Mouse (Mus musculus): Measurements from ENCODE around the gene Cep44. TPM values are rescaled to one million over a fixed set of nuclear protein-coding genes. Genes with fewer than 3 reads are reported as not detected.

The Cep44 gene
- 33.7 and 34.0 TPM in 2 replicates for polyA plus RNA-seq (2015; fragmentation: Nextera tagmentation; extraction: Ambion mirVana)

- H3K4me3 ChIP-seq (replicated peaks): peak within 1 kb of the TSS; percentile 62
- no peaks in the 10 kb centered on the region for H3K9me3 ChIP-seq
- H3K27ac ChIP-seq: peak within 1 kb of the TSS; percentile 85
- H3K4me1 ChIP-seq: peaks cover 3% of the 10 kb centered on the region; the same call in 1 of the 2 replicates
- peak within 1 kb of the TSS; percentile 73 for H3K9ac ChIP-seq
- under 1% methylated on average over 53 of the region's 53 CpGs for WGBS
- peak; percentile 84 for ATAC-seq (ENCODE audit: insufficient read depth, low FRiP score, low read depth)
- H3K36me3 ChIP-seq: no peaks in the 10 kb centered on the region
- H3K27me3 ChIP-seq (replicated peaks): no peaks in the 10 kb centered on the region
- H3K4me2 ChIP-seq: peak within 1 kb of the TSS; percentile 62
Measured at GRCm38 (mm10) chr8:56550558-56551360, at the start of gene Cep44, which contains the start of gene Fbxo8. Gene Cep44, minus strand, starts transcription at chr8:56551047. Gene Fbxo8, plus strand, starts transcription at chr8:56551090.

- no peak overlapping the region for H3K4me3 ChIP-seq (replicated peaks)
- H3K27ac ChIP-seq: no peak overlapping the region
- no peak overlapping the region for H3K9ac ChIP-seq
- no peak overlapping the region for H3K4me2 ChIP-seq
- no peak for ATAC-seq (ENCODE audit: insufficient read depth, low FRiP score, low read depth)
- H3K4me1 ChIP-seq: no peaks in the 10 kb centered on the region
- no peaks in the 10 kb centered on the region for H3K27me3 ChIP-seq (replicated peaks)
- 95% methylated on average over 5 of the region's 5 CpGs for WGBS
- no peaks in the 10 kb centered on the region for H3K9me3 ChIP-seq
- no peaks in the 10 kb centered on the region for H3K36me3 ChIP-seq
Measured at GRCm38 (mm10) chr8:56591502-56591901, 40.7 kb upstream of the Cep44 start.

GRCm38 (mm10) chr8:56591084-56591483, 40.2 kb upstream of the Cep44 start:
- WGBS: 88% methylated on average over 1 of the region's 1 CpGs
- no peak overlapping the region for H3K9ac ChIP-seq
- H3K4me2 ChIP-seq: no peak overlapping the region
- no peaks in the 10 kb centered on the region for H3K4me1 ChIP-seq
- no peaks in the 10 kb centered on the region for H3K9me3 ChIP-seq
- no peak overlapping the region for H3K4me3 ChIP-seq (replicated peaks)
- no peak overlapping the region for H3K27ac ChIP-seq
- H3K27me3 ChIP-seq (replicated peaks): no peaks in the 10 kb centered on the region
- peak; percentile 66; the same call in 1 of the 2 replicates for ATAC-seq (ENCODE audit: insufficient read depth, low FRiP score, low read depth)
- H3K36me3 ChIP-seq: no peaks in the 10 kb centered on the region

- no peaks in the 10 kb centered on the region for H3K36me3 ChIP-seq
- no peak overlapping the region for H3K9ac ChIP-seq
- WGBS: 29% methylated on average over 2 of the region's 2 CpGs
- no peak overlapping the region for H3K4me2 ChIP-seq
- H3K4me3 ChIP-seq (replicated peaks): no peak overlapping the region
- no peaks in the 10 kb centered on the region for H3K9me3 ChIP-seq
- no peak for ATAC-seq (ENCODE audit: insufficient read depth, low FRiP score, low read depth)
- no peak overlapping the region for H3K27ac ChIP-seq
- no peaks in the 10 kb centered on the region for H3K27me3 ChIP-seq (replicated peaks)
- H3K4me1 ChIP-seq: no peaks in the 10 kb centered on the region
Measured at GRCm38 (mm10) chr8:56589004-56589403, 38.2 kb upstream of the Cep44 start.

GRCm38 (mm10) chr8:56582841-56583240, 32.0 kb upstream of the Cep44 start:
- Histone ChIP-seq H3K27me3 (replicated peaks) (no peaks in the 10 kb centered on the region), H3K9ac (no peak overlapping the region), H3K4me1 (no peaks in the 10 kb centered on the region), H3K27ac (no peak overlapping the region), H3K9me3 (no peaks in the 10 kb centered on the region), H3K4me2 (no peak overlapping the region), H3K4me3 (replicated peaks) (no peak overlapping the region), H3K36me3 (no peaks in the 10 kb centered on the region)
- no peak for ATAC-seq (ENCODE audit: insufficient read depth, low FRiP score, low read depth)

GRCm38 (mm10) chr8:56580918-56581317, 30.1 kb upstream of the Cep44 start:
- ATAC-seq (ENCODE audit: insufficient read depth, low FRiP score, low read depth): no peak
- WGBS: 86% methylated on average over 4 of the region's 4 CpGs
- H3K36me3 ChIP-seq: no peaks in the 10 kb centered on the region
- H3K4me1 ChIP-seq: no peaks in the 10 kb centered on the region
- no peaks in the 10 kb centered on the region for H3K27me3 ChIP-seq (replicated peaks)
- H3K4me2 ChIP-seq: no peak overlapping the region
- H3K9ac ChIP-seq: no peak overlapping the region
- no peak overlapping the region for H3K27ac ChIP-seq
- H3K9me3 ChIP-seq: no peaks in the 10 kb centered on the region
- H3K4me3 ChIP-seq (replicated peaks): no peak overlapping the region

GRCm38 (mm10) chr8:56566856-56567255, 16.0 kb upstream of the Cep44 start:
- no peaks in the 10 kb centered on the region for H3K36me3 ChIP-seq
- no peak overlapping the region for H3K4me2 ChIP-seq
- no peak for ATAC-seq (ENCODE audit: insufficient read depth, low FRiP score, low read depth)
- 89% methylated on average over 9 of the region's 9 CpGs for WGBS
- no peak overlapping the region for H3K9ac ChIP-seq
- no peak overlapping the region for H3K4me3 ChIP-seq (replicated peaks)
- no peaks in the 10 kb centered on the region for H3K9me3 ChIP-seq
- no peaks in the 10 kb centered on the region for H3K4me1 ChIP-seq
- no peaks in the 10 kb centered on the region for H3K27me3 ChIP-seq (replicated peaks)
- H3K27ac ChIP-seq: no peak overlapping the region

- 64% methylated on average over 4 of the region's 4 CpGs for WGBS
- H3K27ac ChIP-seq: no peak overlapping the region
- no peak for ATAC-seq (ENCODE audit: insufficient read depth, low FRiP score, low read depth)
- no peak overlapping the region for H3K4me3 ChIP-seq (replicated peaks)
- H3K27me3 ChIP-seq (replicated peaks): no peaks in the 10 kb centered on the region
- no peaks in the 10 kb centered on the region for H3K9me3 ChIP-seq
- H3K36me3 ChIP-seq: no peaks in the 10 kb centered on the region
- no peak overlapping the region for H3K4me2 ChIP-seq
- H3K4me1 ChIP-seq: no peaks in the 10 kb centered on the region
- H3K9ac ChIP-seq: no peak overlapping the region
Measured at GRCm38 (mm10) chr8:56564399-56565047, 13.7 kb upstream of the Cep44 start.

GRCm38 (mm10) chr8:56552551-56553103, 1.8 kb upstream of the Cep44 start:
- WGBS: 53% methylated on average over 5 of the region's 5 CpGs
- Histone ChIP-seq H3K4me3 (replicated peaks) (no peak overlapping the region), H3K9me3 (no peaks in the 10 kb centered on the region), H3K4me2 (0 out of 2 replicates have a peak overlapping the region, but pooled peaks have one; percentile 21), H3K36me3 (no peaks in the 10 kb centered on the region), H3K27me3 (replicated peaks) (no peaks in the 10 kb centered on the region), H3K27ac (no peak overlapping the region), H3K9ac (no peak overlapping the region), H3K4me1 (peaks cover 3% of the 10 kb centered on the region; the same call in 1 of the 2 replicates)
- no peak for ATAC-seq (ENCODE audit: insufficient read depth, low FRiP score, low read depth)

GRCm38 (mm10) chr8:56552045-56552444, 1.2 kb upstream of the Cep44 start:
- ATAC-seq (ENCODE audit: insufficient read depth, low FRiP score, low read depth): no peak
- Histone ChIP-seq H3K36me3 (no peaks in the 10 kb centered on the region), H3K4me2 (peak overlapping the region; percentile 62), H3K9me3 (no peaks in the 10 kb centered on the region), H3K4me3 (replicated peaks) (peak overlapping the region; percentile 62), H3K27me3 (replicated peaks) (no peaks in the 10 kb centered on the region), H3K4me1 (peaks cover 3% of the 10 kb centered on the region; the same call in 1 of the 2 replicates), H3K27ac (no peak overlapping the region), H3K9ac (no peak overlapping the region)
- 25% methylated on average over 10 of the region's 10 CpGs for WGBS

GRCm38 (mm10) chr8:56551361-56551852, 560 bp upstream of the Cep44 start:
- peak overlapping the region; percentile 62 for H3K4me3 ChIP-seq (replicated peaks)
- peak overlapping the region; percentile 85 for H3K27ac ChIP-seq
- peak overlapping the region; percentile 62 for H3K4me2 ChIP-seq
- peak overlapping the region; percentile 13; the same call in 1 of the 2 replicates for H3K9ac ChIP-seq
- H3K9me3 ChIP-seq: no peaks in the 10 kb centered on the region
- WGBS: under 1% methylated on average over 28 of the region's 28 CpGs
- peaks cover 3% of the 10 kb centered on the region; the same call in 1 of the 2 replicates for H3K4me1 ChIP-seq
- no peaks in the 10 kb centered on the region for H3K36me3 ChIP-seq
- peak; percentile 96 for ATAC-seq (ENCODE audit: insufficient read depth, low FRiP score, low read depth)
- H3K27me3 ChIP-seq (replicated peaks): no peaks in the 10 kb centered on the region

- no peaks in the 10 kb centered on the region for H3K9me3 ChIP-seq
- no peak overlapping the region for H3K4me2 ChIP-seq
- H3K27me3 ChIP-seq (replicated peaks): no peaks in the 10 kb centered on the region
- peaks cover 5% of the 10 kb centered on the region; the same call in 1 of the 2 replicates for H3K36me3 ChIP-seq
- 89% methylated on average over 2 of the region's 2 CpGs for WGBS
- no peak overlapping the region for H3K4me3 ChIP-seq (replicated peaks)
- no peak overlapping the region for H3K27ac ChIP-seq
- ATAC-seq (ENCODE audit: insufficient read depth, low FRiP score, low read depth): no peak
- H3K9ac ChIP-seq: no peak overlapping the region
- H3K4me1 ChIP-seq: peaks cover 3% of the 10 kb centered on the region; the same call in 1 of the 2 replicates
Measured at GRCm38 (mm10) chr8:56547866-56548265, 3.0 kb downstream of the Cep44 start.

Data from stomach, embryonic 15.5 days (tissue).